Mouse (Mus musculus) cerebellum, adult 18-20 months (tissue): ENCODE measurements around the gene Tchp.

ENCODE experiments used
- DNase-seq, 2 experiments: peaks; one replicate each; pipeline ENCODE4 v3.0.0; 2021

Gene Tchp

DNA sequence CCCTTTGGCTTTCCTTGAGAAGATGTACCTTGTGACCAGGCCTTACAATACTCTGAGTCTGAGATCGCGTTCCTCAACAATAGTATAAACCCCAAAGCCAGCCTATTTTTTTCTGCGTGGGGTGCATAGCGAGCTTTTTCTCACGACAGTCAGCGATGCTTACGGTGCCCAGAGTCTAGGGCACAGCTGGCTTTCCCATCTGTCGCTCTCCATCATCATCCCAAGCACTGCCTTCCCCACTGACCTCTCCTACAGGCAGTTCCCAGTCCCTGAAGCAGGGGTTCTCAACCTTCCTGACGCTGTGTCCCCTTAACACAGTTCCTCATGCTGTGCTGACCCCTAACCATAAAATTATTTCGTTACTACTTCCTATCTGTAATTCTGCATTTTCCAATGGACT, 35.0 kb downstream of the Tchp start:
- no peak for DNase-seq

DNA sequence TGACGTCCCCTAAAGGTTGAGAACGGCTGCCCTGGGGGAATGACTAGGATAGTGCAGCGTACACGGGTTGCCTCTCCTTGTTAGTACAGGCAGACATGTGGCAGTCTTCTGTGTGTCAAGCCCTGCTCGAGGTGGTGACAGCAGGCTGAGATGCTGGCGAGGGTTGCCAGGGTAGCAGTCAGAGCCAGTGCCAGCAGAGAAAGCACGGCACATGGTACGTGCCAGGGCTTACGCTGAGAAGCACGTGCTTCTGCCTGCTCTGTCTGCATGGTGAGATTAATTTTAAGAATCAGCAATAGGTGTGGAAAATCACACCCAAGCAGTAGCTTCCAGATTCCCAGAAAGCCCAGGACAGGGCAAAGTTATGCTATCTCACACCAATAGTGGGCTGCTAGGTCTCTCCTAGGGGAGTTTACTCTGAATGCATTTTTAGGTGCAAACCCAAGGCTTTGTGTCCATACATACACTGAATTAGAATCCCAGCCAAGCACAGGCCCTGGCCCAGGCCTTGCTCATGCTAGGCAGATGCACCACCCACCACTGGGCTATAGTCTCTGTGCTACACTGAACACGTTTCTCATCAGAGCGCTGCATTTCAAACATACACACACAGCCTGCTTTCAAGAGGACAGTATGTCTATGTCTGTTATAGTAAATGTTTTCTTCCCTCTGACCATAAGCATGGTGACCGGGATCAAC, 35.6 kb downstream of the Tchp start:
- peak; percentile 68 to 77 for DNase-seq

DNA sequence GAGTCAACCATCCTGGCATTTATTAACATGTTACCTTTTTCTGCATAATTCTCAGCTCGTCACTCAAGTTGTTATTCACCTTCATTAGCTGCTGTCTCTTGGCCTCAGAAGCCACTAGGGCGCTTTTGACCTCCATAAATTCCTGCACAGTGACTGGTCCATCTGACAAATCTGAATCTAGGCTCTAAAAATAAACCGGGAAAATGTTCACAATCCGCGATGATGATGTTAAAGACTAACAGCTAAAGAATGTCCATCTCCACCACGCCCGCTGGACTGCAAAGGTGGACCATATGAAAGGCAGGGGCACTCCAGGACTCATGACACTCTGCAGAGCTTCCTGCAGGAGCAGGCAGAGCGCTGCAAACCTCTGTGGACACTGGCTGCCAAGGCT, 36.1 kb downstream of the Tchp start:
- DNase-seq = no peak

DNA sequence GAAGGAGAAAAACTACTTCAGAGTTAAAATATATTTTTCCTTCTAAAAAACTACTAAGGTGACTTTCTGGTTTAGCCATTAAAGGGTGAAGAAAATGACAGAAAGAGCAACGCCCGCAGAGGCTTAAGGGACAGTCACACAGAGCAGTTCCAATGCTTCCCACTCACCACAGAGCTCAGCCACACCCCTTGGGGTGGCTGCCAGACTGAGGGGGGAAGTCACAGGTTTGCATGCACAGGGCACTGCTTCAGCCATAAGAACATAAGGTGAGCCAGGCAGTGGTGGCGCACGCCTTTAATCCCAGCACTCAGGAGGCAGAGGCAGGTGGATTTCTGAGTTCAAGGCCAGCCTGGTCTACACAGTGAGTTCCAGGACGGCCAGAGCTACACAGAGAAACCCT, 38.0 kb downstream of the Tchp start:
- DNase-seq = peak in 1 of 2 experiments; percentile 47

DNA sequence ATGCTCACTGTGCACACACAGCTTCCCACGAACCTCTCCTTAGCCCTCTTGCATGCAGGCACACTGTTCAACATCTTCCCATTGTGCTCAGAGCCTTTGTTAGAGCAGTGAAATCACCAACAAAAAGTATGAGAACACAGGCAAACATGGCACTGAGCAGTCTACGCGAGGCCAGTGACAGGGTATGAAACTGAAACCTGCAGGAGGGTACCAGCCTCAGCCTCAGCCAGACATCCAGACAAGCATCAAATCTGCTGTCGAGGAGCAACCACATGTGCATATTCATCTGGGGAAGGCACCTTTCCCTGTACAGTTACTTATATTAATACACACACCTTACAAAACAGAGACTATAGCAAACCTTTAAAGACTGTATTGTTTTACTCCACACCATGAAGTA, 39.3 kb downstream of the Tchp start:
- no peak for DNase-seq

DNA sequence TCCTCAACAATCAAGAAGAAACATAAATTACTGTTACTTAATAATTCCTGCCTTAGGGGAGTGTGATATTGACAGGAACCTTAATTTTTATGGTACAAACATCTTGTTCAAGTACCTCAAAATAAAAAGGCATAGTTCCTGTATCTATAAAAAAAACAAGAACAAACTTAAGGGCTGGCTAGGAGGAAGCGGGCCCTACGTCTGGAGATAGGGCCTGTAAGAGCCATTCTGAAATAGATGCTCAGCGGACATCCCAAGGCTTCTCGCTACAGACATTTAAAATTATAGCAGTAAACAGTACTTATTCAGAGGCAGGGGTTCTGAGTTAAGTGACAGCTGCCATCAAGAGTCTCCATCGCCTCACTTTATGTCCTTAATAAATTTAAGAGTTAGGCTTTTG, 40.0 kb downstream of the Tchp start:
- DNase-seq = no peak

DNA sequence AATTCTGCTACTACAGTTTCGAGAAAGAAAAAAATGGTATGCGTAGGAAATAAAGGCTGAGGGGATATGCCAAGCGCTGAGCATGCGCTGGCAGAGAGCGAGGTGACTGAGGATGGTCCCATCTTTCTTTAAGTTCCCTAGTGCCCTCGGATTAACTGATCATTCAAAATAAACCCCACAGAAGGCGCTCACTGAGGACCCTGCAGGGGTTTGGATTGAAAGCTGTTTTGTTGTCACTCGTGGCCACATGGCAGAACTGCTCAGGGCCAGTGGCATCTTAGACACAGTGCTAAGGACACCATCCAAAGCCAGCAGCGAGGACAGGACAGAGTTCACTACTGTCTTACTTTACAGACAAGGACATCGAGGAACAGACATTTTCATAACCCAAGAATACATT, 42.8 kb downstream of the Tchp start:
- no peak for DNase-seq

DNA sequence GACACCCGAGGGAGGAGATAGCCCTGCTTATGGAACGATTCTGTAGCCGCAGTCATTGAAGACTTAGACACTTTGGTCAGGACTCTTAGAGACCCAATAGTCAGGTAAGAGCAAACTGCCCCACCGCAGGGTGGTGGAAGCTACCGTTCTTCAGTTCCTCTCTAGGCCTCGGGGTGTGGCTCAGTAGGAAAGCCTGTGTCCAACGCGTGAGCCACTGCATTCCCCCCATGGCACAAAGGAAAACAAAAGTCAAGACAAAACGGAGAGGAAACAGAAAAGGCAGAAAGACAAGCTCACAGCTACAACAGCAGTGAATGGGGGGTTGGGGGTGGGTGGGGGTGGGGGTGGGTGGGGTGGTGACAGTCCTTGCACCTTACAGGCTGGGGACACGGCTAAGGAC, 44.8 kb downstream of the Tchp start:
- DNase-seq = no peak

DNA sequence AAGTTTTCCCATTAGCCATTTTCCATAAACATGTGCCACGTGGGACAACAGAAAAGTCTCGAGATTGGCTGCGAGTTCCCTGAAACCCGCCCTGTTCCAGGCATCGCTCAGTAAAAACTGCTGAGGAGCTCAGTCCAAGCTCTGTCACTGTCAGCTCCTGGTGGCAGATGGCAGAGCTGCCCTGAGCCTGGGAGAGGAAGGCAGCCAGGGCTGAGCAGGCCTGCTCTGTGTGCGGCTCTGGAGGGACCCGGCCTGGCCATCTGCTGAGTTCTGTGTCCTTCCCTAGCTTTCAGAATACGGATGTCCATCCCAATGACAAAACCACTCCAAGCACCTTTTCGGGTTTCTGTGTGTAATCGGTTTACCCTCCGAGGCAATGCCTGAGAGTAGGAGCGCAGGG, 45.8 kb downstream of the Tchp start:
- peak; percentile 92 to 97 for DNase-seq

DNA sequence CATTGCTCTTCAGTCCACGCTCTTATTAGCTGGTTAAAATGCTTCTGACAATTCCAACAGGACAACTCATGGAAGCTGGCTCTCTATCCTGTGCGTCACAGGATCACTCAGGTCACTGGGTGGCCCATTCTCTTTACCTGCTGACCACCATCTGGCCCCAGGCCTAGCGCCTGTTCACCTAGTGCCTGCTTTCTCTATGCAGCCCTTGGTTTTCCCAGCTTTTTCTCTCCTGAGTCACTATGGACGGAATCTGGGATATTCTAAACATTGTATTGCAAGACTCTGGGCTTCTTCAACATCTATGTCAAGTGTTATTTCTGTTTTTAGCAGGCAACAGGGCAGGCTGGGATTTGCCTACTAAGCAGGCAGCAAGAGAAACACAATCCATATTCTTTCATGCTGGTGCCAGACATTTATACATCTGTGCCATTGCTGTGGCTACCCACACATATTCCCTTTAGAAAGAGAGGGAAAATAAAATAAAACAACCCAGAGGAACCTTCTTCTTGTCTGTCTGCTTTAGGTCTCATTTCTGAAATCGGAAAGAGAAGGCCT, 52.1 kb downstream of the Tchp start:
- DNase-seq = no peak

DNA sequence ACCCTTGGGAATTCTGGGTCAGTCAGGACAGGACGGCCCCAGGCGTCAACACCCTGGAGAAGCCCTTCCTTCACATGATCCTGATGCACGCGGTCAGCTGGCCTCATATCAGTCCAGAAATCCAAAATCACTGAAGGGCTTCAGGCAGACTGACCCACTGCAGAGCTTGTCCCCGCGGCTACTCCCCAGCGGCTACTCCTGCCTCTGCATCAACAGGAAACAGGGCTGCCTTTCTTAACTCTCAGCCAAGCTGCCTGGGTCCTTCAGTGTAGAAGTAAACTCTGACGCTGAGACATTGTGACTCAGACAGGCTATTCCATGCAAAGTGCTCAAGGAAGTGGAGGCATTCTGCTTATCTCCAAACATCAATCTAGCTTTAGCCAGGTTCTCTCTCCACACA, 54.4 kb downstream of the Tchp start:
- DNase-seq = no peak

DNA sequence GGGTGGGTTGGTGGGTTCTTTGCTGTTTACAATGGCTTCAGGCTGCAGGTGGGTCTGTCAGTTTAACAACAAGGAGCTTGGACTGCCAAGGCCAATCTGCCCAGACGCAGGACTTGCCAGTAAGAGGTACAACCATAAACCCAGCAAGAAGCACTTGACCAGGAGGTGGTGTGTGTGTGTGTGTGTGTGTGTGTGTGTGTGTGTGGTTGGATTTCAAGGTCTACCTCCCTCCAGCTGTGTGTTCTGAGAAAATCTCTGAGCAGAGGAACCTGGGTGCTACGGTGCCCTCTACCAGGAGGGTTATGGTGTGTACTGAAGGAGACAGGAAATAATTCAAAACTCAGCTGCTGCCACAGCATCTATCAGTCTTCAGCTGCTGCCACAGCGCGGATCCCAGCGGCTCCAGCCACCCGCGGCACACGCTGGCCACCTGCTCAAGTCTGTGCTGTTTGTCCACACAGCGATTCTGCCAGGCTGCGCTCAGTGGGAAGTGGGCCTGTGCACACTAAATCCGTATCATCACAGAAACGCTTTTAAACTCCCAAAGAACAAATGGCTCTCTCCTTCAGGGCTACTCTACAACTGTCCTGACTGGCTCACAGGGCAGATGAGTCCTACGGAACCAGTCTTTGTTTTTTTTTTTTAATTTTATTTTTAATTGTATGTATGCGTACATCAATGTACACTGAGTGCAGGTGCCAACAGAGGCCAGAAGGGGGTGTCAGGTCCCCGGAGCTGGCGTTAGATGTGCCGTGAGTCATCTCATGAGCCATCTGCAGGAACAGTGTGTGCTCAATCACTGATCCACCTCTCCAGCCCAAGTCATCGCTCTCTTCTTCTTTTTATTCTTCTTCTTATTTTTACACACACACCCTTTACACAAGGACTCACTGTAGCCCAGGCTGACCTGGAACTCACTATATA, 57.5 kb downstream of the Tchp start:
- DNase-seq = peak; percentile 83 to 88

DNA sequence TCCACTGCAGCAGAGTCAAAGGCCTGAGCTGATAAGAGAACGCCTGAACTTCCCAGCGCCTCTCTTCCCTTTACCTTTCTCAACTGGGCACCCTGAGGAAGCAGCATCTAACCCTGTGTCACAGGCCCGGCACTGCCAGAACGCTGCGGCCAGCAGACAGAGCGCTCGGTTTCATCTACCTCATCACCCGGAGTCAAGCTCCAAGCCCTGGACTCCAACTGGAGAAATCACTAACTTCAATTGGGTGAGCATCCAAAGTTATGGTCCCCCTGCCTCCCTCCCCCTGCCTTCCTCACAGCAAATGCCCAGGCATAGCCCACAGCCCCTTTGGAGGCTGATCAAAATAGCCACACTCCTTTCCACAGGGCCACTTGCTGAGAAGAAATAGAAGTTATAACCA, 59.1 kb downstream of the Tchp start:
- peak; percentile 47 to 56 for DNase-seq

DNA sequence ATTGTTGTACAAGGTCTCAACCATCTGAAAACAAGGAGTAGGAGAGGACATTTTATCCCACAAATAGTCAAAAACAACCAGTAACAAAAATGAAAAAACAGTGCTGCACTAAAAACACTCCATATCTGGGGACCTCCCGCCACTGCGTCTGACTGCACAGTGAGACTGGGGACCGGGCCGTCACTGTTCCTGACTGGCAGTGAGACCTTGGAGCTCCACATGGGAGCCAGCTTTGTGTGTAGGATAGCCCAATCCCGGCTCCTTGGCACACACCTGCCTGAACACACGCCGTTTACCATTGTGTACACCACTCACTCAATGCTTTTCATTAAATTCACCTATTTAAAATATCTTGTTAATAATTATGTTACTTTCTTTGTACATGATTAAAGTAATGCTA, 59.6 kb downstream of the Tchp start:
- no peak for DNase-seq

DNA sequence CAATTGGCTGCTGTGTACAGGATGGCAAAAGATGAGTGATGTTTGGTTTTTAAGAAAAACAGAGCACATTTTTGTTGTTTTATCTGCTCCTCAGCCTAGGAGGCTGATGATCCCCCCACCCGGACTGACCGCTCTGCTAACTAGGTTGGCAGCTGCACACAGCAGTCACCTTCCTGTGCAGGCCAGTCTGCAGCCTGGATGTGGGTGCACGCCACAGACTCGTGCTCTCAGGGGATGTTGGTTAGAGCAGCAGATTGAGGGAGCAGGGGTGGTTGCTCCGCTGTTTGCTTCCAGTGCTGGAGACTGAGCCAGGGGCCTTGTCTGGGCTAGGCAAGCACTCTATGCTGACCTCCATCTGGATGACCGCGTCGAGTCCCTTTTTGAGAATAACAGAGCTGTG, 62.2 kb downstream of the Tchp start:
- DNase-seq = peak in 1 of 2 experiments; percentile 42

DNA sequence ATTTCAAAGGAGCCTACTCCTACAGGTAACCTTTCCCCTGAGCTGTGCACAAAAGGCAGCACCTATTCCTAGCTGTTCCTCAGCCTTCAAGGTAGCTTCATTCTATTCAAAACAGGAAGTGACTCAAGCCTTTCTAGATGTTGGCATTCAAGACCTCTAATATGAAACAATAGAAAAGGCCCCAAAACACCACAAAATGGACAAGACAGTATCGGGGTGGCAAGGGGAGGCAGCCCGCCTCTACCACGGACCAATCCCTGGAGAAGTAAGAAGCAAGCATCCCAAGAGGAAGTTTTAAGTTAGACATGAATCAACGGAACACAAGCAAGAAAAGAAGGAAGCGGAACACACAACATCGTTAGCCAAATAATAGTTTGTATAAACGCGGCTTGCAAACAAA, 64.2 kb downstream of the Tchp start:
- DNase-seq = no peak
